Mouse (Mus musculus) urinary bladder, postnatal 10 days (tissue): ENCODE measurements around the gene Yap1.

Experiments
- DNase-seq: peaks from one replicate; pipeline ENCODE4 v3.0.0; 2022; ENCODE audit warnings: low spot score

The Yap1 gene

DNA sequence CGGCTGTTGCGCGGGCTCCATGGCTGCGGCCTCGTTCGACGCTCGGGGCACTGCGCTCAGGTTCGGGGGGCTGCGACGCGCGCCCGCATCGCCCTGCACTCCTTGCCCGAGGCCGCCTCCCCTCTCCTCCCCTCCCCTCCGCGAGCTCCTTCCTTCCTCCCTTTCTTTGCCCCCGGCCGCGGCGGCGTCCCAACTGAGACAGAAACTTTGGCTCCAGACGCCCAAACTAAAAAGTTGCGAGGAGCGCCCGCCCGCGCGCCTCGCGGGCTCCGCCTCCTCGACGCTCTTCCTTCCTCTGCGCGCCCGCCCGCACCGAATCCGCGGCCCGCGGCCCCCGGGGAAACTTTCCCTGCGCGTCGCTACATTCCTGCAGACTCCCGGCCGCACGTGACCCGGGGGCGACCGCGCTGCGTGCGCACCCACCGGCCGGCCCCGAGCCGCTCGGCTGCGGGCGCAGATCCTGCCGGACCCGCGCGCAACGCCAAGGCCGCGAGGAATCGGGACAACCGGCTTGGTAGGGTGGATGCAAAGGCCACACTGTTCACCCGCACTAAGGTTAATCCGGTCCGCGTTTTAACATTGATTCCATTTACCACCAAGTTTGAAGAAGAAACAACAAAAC lies at the start of gene Yap1:
Yap1 (minus strand) TSS at position 227 of the 622 bp plus-strand sequence.
- peak; percentile 70 for DNase-seq

DNA sequence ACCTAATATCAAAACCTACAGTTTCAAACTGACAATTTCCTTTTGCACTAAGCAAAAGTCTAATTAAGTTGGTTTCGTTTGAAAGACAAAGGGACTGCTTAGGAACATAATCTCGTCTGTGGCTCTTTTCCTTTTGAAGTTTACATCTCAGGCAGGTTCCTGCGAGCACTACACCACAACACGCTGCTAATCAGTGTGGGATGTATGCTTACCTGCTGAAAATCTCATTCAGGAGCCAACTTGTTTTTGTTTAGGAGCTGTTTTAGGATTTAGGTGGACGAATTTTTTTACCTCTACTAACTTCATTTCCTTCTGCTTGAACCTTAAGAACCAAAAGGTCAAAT lies 38.6 kb upstream of the Yap1 start:
- DNase-seq: no peak

DNA sequence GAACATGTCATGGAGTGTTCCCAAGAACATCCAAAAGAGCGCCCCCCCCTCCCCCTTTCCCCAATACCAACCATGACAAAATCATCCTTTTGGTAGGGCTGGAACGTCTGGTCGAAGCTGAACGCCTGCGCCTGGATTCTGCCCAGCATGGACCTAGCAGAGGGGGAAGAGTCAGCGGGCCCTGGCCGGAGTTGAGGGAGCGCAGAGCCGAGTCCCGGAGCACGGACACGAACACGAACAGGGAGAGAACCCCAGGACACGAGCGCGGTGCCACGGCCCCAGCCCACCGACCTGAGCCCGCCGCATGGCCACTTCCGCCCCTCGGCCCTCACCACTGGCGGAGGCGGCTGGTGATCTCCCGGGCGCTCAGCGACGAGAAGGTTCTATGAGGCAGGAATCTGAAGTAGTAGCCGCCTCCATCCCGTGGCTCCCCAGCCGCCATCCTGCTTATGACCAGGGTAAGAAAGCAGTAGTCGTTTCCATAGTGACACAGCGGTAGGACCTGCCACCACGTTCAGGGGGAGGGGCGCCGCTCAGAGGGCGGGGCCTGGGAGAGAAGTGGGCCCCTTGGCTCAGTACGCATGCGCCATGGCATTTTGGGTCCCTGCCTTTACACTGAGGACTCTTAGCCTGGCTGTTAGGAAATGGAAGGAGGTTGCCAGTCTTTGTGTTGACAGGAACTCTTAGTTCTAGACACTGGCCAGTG lies 38.1 kb upstream of the Yap1 start, which contains the start of gene Cfap300:
Cfap300 (minus strand) TSS at position 486 of the 706 bp plus-strand sequence.
- peak; percentile 79 for DNase-seq

DNA sequence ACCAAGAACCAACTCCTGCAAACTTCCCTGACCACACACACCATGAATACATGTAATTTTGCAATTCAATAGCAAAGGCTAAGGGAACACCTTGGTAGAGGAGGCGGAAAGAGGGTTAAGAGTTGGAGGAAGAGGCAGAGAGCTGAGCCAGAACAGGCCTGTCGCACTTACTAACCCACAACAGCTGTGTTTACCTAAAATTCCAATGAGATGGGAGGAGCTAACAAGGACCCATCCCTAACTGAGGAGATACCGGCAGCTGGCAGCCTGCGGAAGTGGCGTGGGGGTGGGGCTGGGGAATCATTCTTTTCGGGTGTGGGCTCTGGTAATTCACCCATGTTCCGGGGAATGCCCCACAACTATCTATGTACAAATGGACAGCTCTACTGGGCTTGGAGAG lies 31.1 kb upstream of the Yap1 start:
- DNase-seq: no peak

DNA sequence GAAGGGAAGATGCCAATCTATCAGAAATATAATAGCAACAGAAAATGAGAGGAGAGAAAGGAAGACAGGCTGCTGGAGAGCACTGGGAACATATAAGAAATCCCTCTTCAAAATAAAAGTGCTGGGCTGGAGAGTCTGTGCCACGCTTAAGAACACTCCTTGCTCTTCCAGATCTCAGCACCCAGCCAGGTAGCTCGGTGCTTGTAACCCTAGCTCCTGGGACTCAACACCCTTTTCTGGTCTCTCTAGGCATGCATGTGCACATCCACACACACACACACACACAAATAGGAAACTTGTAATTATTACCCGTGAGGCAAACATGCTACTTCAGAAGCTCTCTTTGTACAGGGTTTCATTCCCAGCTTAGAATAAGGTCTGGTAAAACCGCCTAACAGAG lies 30.7 kb upstream of the Yap1 start:
- no peak for DNase-seq

DNA sequence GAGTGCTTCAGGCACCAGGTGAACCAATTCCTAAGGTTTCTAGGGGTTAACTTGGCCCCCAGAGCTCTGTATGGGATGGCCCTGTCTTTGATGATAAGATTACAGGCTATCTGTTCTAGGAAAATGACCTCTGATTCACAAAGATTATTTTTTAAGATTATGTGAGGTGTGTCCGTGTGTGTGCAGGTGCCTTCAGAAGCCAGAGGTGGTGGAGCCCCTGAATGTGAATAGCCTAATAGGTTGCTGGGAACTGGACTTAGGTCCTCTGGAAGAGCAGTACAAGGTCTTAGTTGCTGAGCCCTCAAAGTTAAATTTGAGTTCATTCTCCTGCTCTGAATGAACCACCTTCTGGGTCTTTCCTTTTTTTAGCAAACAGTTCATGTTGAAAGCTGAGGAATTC lies 29.7 kb upstream of the Yap1 start:
- DNase-seq: no peak

DNA sequence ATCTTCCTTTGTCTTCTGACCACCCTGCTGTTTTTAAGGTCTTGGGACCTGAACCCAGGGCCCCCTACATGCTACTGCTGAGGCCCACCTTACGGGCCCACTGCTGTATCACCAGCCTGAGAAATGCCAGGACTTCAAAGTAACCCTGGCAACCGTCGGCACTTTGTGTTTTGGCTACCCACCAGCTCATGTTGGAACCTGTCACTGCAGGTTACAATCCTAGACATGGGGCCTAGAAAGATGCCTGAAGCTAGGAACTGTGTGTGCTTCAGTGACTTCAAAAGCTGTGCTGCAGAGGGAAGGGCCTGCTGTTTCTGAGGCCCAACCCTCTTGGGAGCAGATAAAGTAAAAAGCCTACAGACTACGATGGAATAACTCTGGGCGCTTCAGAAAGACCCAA lies 28.5 kb upstream of the Yap1 start:
- DNase-seq: no peak

DNA sequence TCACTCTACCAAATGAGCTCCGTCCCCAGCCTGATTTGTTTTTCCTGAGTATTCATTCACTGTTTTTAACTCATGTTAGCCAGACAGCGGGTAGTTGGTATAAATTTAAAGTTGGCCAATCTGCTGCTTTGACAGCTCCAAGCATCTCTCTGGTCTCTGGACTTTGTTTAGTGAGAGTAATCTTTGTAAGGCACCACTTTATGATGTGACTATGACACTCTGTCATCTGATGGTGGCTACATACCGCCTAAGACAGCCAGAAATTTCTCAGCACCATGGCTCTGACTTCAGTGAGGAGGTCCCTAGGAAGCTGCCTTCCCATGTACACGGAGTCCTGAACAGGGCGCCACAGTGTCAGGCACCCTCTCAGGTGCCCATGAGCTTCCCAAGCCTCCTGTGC lies 14.2 kb upstream of the Yap1 start:
- no peak for DNase-seq

DNA sequence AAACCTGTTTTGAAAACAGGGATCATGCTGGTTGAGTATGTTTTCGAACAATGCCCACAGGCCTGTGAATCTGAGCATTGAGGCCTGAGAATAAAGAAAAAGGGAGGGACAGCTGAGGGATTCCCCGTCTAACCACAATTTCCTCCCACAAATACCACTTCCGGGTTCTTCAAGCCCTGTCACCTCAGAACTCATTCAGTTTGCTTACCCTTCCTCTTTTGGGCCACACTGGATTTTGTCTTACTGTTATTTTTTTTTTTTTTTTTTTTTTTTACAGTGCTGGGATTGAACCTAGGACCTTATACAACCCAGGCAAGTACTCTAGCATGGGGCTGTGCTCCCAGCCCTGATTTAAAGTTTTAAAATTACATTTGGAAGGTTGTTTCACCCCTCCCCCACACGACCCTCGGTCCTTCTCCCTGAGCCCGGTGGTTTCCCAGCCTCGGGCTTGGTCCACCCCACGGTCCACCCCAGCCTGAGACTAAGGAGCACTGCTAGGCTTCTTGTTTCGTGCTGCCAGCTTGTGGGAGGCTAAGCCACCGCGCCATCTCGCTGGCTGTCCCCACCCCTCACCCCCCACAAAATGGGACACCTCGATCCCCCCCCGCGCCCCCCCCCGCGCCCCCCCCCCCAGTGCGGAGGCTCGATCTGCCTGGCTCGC lies 13.0 kb upstream of the Yap1 start:
- DNase-seq: no peak

DNA sequence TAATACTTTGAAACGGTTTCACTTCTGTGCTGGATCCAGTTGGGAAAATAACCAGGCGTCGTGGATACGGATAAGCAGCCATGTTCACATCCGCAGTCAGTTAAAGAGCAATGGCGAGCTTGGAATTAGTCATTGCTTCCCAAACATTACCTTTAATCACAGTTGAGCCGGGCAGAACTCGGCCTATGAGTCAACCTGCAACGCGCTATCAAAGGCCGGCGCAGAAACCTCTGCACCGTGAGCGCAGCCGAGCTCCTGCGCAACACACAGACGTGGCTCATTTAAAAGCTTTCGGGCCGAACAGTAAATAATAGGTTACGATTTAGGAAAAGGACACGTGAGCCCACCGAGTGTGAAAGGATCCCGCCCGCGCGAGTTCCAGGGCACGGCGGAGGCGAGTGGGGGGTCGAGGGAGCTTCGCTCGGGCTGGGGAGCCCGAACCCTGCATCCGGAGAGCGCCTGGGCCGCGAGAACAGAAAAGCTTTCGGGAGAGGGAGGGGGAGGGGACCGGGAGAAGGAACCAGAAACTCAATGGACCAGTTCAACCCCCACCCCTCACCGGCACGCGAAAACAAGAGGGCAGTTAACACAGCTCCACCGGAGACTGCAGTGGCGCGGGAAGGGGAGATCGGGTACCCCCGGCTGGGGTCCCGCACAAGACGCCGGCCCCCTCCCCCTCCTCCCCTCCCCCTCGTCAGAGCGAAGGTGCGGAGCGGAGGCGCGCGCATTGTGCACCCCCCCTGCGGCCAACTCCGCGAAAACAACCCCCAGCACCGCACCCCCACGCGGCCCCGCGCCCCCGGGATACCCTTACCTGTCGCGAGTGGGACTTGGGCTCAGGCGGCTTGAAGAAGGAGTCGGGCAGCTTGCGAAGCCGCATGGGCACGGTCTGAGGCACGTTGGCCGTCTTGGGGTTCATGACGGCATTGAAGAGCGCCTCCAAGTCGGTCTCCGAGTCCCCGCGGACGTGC lies 810 bp downstream of the Yap1 start:
- no peak for DNase-seq

DNA sequence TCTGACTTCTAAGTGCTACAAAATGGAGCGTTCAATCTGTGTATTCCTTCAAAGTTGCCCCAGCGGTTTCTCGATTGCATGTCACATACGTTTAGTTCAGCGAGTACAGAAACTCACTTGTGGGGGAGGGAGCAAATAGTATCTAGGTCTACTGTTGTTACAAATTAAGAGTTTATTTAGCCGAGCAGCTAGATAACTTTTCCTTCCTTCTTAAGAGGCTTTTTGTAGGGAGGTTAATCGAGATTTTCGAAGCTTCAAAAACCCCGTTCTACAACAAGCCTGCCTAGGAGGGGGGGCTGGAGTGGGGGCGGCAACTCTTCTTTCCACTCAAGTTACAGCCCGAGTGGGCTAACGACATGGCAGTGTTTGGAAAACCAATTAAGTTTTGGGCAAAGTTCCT lies 1.6 kb downstream of the Yap1 start:
- DNase-seq: no peak

DNA sequence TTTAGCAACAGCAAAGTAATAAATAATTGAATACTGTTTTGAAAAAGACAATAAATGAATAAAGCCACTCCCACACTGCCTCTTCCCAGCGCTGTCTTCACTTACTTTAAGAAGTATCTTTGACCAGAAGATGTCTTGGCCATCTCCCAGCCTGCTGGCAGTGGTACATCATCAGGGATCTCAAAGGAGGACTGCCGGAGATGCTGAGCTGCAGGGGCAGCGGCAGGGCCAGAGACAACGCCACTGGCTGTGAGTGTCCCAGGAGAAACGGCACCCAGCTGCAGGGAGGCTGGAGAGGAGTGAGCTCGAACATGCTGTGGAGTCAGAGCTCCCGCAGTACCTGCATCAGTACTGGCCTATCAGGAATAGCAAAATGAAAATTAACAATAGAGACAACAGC lies 3.0 kb downstream of the Yap1 start:
- DNase-seq: no peak

DNA sequence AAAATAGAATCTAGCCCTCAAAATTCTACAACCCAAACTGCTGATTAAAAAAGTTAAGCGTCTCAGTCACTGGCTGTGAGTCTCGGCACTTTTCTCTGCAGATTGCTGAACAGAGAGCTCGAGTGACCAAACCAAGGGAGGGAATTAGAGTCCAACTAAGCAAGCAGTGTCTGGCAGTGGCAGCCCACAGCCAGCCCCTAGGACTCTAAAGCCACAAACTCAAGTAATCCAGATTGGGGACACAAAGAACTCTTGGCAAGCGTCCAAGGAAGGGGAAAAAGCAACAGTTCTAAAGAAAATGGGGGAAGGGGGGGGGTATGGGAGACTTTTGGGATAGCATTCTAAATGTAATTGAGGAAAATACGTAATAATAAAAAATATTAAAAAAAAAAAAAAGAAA lies 10.1 kb downstream of the Yap1 start:
- no peak for DNase-seq

DNA sequence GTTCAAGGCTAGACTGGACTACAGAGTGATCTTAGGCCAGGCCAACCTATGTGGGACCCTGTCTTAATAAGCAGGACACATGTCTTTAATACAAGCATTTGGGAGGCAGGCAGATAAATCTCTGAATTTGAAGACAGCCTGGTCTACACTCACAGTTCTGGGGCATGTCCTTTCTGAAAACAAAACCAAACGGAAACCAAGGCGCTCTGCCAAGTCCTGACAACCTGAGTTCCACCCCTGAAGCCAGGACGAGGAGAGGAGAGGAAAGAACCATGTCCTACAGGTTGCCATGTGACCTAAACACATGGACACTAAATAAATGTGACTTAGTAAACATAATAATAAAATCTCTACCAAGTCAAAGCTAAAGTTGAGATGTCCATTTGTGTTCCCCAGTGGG lies 11.7 kb downstream of the Yap1 start:
- no peak for DNase-seq

DNA sequence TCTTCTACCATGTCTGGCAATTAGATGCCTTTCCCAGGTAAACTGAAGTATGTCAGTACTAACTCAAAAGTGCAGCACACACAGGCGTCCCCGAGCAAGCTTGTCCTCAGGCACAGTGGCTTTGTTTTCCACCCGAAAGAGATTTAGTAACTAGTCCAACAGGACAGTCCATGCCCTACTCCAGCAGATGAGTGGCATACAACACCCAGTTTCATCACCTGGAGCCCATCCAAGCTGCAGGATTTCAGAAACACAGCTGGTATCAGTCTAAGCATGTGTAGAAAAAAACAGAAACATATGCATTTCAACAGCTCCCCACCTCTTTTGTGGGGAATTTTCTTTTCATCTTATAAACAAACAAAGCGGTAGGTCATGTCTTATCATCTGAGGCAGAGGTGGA lies 13.5 kb downstream of the Yap1 start:
- DNase-seq: no peak

DNA sequence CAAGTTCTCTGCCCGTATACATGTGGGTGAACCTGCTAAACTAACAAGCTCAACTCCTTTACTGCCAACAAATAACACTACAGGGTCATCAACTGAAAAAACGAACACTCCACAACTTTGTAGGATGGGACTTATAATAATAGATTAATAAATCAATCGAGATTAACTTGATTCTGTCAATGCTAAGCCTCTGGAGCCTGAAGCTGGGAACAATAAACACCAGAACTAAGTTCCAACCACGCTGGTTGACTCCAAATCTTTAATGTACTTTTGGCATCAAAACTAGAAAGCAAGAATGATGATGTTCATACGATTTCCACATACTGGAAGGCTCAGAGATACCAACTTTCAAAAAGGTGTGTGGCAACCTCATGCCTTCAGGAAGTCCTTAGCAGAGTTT lies 17.3 kb downstream of the Yap1 start:
- no peak for DNase-seq

DNA sequence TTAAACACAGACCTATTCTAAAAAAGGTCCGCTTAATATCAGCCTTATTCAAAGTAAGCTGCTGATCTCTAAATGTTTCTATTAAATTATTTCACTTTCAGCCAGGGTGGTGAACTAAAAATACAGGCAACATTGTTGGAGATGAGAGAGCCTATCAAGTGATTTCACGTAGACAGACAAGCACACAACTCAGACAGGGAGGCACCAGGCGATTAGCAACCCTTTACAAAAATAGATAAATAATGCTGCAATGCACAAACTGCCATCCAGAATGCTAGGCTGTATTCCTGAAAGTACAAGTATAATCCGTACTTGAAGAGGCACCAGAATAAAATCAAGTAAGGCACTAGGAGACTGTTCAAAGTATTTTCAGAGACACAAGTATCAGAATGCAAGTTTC lies 20.1 kb downstream of the Yap1 start:
- no peak for DNase-seq

DNA sequence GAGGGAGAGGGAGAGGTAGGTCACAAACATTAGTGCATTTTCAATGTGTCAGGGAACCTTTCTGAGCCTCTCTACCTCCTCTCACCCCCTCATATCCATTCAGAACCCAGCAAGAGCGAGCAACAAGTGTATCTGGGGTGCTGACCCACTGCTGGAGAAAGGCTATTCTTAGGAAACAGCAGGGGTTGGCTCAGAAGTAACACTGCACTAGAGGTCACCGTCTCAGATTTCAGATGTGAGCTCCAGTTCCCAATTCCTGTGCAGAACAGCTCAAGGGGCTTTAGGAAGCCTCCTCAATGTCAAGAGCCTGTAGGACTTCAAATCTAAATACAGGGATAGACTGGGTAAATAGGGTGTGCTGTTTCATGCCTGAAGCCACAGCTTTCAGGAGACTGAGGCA lies 20.7 kb downstream of the Yap1 start:
- no peak for DNase-seq

DNA sequence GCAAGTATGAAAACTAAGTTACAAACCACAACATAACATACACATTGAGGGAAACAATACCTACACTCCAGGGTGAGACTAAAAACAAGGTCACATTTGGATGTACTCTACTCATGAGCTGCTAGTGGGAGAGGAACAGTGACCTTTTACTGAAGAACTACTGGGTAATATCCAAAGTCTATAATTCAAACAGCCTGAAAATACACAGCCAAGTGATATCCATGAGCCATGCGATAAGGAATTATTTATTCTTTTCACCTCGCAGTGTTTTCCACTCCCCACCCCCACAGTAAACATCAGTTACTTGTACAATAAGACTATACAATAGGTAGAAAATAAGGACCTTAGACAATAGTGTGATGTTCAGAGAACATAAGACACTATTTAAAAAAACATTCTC lies 24.2 kb downstream of the Yap1 start:
- no peak for DNase-seq

DNA sequence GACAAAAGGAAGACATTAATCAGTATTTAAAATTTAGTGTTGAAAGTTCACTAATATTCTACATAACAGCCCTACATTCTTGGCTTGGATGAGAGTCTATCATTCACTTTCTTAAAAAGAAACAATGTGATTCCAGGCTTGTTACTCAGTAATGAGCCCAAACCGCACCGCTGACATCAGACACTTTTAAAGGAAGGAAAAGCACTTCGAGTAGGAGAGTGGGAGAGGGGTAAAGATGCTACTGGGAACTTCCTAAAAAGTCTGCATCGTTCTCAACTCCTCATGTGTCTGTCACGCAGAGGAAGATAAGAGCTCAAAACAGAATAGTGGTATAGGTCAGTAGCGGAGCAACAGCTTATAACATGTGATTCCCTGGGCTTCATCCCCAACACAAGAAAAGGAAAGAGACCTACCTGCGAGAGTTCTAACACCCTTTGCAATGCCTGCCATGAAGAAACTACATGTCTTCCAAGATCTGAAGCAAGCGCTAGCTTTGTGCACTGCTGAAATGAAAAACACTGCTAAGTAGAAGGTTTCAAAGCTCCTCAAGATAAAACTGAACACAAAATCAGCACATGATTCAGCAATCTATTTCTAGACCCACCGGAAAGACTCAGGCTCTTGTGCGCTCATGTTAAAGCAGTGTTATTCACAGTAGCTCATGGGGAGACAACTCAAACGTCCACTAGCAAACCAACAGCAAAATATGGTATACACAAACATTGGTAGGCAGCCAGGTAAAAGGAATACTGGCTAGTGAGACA lies 25.1 kb downstream of the Yap1 start:
- DNase-seq: no peak

DNA sequence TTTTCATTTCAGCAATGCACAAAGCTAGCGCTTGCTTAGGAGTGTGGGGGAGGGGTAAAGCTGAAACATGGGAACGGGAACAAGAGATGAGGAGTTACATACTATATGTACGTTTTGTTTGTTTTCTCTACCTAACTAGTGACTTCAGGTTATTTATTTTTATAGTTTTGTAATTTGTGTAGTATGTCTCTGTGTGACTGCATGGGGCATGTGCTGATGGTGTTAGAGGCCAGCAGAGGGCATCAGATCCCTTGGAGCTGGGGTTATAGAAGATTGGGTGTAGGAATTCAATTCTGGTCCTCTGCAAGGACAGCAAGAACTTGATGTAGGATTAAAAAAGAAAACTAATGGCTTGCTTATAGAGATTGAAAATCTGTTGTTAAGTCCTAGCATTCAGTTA lies 25.9 kb downstream of the Yap1 start:
- no peak for DNase-seq

DNA sequence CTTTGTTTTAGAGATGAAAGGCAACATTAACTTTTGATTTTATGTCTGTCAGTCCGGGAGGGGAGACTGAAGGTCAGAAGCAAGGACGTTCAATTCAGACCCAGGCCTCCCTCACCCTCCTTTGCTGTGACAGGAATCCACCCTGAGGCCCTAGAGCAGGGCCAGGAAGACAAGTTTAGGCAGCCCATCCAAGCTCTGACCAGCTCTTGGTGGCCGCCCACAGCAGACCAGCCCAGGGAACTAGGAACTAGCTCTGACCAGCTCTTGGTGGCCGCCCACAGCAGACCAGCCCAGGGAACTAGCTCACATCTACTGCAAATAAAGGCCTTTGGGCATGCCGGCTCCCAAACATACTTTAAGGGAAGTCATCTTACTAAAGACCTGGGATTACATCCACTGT lies 26.8 kb downstream of the Yap1 start:
- no peak for DNase-seq
